Mouse (Mus musculus) cerebellum, adult 11 months (tissue): ENCODE results near the gene Cspg4.

Source experiments
- DNase-seq: peaks from one replicate; pipeline ENCODE4 v3.0.0; 2022

The Cspg4 gene

DNA sequence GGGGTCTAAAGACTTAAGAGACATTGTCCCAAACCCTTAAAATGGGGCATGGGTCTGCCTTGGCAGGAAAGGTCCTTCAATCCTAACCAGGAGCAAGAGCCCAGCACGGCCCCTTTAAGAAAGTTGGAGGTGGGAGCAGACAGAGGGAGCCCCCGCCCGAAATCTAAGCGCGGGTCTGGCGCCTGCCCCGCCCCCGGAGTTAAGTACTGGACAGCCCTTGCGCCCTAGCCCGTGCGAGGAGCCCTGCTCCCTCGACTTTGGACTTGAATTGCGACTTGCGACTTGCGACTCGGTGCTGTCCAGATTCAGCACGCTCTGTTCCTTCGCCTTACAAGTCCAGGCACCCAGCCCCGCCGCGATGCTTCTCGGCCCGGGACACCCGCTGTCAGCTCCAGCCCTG lies at the start of gene Cspg4:
Cspg4 (plus strand) TSS at position 202 of the 400 bp plus-strand sequence.
- no peak for DNase-seq

- peak; percentile 28 for DNase-seq
Observed at GRCm38 (mm10) chr9:56824900-56825299, 39.9 kb upstream of the Cspg4 start.

DNA sequence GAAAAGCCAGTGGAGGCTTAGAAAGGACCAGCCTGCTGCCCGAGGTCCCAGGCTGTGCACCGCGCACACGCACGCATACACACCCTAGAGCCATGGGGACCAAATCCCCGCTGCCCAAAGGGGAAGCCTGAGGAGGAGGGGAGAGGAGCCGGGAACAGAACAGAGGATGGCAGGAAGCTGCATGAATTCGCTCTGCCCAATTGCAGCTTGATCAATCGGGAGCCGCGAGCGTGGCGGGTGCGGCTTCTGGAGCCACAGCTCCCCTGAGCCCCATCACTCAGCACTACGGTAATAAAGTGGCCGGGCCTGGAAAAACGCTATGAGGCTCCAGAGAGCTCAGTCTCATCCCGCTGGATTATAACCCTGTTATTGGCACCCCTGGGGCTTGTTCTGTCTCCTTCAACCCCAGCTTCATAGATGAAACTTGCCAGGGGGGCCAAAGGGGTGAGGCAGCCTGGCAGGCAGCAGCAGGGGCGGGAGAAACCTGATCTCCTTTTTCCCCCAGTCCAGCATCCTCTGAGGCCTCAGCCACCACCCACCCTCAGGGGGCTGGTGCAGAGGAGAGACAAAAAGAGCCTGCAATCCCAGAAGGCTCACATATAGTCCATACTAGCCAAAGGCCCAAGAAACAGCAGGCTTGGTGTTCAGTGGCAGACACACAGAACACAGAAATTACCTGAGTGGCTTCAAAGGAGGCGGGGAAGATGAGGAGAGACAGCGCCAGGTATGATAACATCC lies 39.2 kb upstream of the Cspg4 start:
- no peak for DNase-seq

DNA sequence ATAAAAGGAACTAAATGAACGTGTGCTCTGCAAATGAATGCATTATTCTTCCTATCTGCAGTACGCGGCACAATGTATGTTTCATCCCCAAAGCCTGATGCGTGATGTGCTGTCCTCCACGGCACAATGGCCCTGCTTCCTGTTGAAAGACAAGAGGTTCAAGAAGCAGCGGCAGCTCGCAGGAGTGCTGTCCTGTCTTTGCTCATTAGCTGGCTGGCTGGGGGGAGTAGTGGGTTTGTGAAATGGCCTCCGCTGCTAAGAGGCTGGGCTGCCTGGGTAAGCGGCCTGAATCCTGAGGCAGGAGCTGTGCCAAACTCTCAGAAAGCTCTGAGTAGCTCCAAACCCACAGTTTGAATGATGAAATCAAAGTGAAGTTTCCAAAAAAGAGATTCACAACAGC lies 36.7 kb upstream of the Cspg4 start:
- no peak for DNase-seq

- no peak for DNase-seq
Observed at GRCm38 (mm10) chr9:56828841-56829240, 36.0 kb upstream of the Cspg4 start.

GRCm38 (mm10) chr9:56830162-56830561 lies 34.7 kb upstream of the Cspg4 start:
- DNase-seq: no peak

DNA sequence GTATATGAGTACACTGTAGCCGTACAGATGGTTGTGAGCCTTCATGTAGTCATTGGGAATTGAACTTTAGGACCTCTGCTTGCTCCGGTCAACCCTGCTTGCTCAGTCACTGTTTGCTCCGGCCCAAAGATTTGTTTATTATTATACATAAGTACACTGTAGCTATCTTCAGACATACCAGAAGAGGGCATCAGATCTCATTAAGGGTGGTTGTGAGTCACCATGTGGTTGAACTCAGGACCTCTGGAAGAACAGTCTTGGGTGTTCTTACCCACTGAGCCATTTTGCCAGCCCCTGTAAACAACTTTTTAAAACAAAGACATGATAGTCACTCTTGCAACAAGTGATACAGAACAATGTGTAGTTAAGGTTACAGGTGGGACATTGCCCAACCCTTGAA lies 32.9 kb upstream of the Cspg4 start:
- no peak for DNase-seq

DNA sequence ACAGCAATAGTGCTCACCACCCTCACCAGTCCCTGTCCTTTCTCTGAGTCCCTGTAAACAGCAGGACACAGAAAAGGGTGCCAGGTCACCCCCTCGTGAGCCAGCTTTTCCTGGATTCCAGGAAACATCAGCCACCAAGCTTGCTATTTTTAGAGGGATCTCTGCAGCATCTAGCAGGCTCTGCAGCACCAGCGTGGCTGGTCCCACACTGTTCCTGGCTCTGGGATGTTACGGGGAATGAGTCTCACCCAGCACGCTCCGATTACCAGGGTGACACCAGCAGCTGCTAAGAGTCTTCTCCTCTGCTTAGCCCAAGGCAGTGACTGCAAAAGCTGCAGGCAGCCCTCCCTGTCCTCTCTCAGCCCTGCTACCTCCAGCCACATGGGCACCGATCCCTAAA lies 31.9 kb upstream of the Cspg4 start:
- DNase-seq: no peak

DNA sequence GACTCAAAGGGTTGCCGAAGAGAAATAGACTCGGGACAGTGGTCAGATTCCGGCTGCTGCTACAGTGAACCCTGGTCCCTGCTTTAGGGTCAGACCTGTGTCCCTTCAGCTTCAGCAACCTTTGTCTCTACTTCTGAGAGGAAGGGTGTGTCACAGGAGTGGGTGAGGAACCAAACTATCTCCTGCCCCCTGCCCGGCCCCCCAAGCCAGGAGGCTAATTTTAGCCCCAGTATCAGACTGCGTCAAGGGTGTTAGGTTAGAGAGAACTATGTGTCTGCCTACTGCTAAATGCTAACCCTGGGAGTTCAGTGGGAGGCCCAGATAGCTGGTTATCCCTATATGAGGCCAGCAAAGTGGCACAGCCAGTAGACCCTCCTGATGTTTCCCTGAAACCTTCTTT lies 29.7 kb upstream of the Cspg4 start:
- no peak for DNase-seq

- DNase-seq: no peak
Observed at GRCm38 (mm10) chr9:56840721-56841120, 24.1 kb upstream of the Cspg4 start.

GRCm38 (mm10) chr9:56841864-56842263 lies 23.0 kb upstream of the Cspg4 start:
- DNase-seq: no peak

DNA sequence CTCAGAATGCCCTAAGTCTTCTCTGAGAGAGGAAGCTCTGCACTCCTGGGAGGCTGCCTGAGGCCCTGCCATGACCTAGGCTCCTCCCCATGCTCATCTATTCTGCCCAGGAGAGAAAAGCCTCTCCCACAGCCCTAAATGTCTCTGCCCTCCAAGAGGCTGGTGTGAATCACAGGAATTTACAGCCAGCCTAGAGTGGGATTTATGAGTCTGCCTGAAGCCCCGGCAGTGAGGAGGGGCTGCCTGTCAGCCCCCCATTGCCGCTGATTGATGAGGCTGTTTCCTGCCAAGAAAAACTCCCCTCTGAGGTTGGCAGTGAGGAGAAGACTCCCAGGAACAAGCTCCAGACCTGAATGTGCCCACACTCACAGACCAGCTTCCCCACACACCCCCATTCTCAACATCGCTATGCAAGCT lies 22.5 kb upstream of the Cspg4 start:
- DNase-seq: no peak

- peak; percentile 67 for DNase-seq
Observed at GRCm38 (mm10) chr9:56843679-56844188, 21.1 kb upstream of the Cspg4 start.

DNA sequence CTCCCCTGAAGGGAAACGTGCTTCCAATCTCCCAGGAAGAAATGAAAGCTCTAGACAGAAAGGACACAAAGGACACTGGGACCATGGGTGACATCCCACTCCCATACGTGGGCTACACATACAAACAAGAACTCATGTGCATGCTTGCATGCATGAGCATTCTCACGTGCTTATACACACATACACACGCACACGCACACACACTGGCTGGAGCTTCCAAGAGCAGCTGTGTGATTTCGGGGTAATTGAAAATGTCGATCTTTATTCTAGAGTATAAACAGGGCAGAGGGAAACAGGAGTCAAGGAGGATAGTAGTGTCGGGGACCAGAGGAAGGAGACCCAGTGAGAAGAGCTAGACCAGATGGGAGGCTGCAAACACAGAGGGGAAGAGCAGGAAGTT lies 20.2 kb upstream of the Cspg4 start:
- DNase-seq: no peak

GRCm38 (mm10) chr9:56847523-56847922 lies 17.3 kb upstream of the Cspg4 start:
- DNase-seq: peak; percentile 44

- DNase-seq: no peak
Observed at GRCm38 (mm10) chr9:56850128-56850904, 14.5 kb upstream of the Cspg4 start.

- no peak for DNase-seq
Observed at GRCm38 (mm10) chr9:56850905-56851252, 14.0 kb upstream of the Cspg4 start.

DNA sequence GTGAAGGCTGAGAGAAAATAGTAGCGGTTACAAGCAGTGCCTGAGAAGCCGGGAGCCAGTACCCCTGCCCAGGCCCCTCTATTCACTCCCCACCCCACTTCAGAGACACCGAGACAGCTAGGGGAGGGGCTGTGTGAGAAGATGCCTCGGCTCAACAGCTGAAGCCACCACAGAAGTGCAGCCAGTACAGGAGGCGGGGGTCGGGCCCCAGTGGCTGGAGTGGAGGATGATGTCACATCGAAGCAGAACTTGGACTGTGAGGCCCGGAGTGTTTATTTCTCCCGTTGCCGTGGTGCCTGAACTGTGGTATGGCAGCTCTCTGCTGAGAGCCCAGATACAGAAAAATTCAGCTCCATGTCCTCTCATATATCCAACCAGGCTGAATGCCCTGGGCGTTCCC lies 13.1 kb upstream of the Cspg4 start:
- DNase-seq: no peak

DNA sequence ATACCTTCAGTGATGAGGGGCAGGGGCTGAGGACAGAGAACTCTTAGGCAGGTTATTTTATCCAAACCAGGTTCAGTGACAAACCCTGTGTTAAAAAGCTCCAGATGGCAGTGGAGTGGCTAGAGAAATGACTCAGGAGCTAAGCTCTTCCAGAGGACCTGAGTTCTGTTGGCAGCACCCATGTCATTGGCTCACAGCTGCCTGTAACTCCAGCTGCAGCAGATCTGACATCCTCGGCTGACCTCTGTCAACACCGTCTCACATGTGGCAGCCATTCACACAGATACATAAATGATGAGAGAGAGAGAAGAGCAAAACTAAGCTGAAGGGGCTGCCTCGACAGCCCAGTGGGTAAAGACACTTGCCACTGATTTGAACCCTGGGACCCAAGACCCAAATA lies 7.4 kb upstream of the Cspg4 start:
- DNase-seq: no peak

- no peak for DNase-seq
Observed at GRCm38 (mm10) chr9:56860035-56860434, 4.8 kb upstream of the Cspg4 start.

DNA sequence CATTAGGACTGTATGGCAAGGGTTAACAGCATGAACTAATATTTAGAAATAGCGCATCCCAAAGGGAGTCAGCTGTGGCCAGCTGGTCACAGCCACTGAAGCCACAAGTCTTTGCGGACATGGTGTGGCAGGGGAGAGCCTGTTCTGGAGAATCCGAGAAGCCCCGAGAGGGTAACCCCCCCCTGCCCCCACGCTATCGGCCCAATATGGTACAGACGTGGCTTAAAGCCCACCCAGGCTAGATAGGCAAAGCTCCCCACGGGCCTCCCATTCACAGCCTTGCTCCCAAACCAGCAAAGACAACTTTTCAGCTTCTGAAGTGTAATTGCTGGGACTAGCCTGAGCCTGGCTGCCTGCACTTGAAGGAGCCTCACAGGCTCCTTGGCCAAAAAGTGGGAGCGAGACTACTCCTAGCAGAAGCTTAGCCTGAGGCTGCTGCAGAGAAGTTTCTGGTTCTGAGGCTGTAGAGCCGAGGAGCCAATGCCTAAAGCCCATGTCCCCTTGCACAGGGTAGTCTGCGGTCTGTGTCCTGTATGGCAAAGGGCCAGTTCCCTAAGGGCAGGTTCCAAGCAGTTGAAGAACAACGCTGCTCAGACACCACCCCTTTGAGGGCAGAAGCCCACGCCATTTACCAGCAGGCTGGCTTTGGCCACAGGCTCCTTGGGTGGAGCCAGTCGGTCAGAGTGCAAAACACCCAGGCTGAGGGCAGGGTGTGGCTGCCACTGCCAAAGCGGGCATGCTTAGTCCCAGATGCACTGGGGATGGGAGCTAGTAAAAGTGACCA lies 4.2 kb upstream of the Cspg4 start:
- DNase-seq: no peak

DNA sequence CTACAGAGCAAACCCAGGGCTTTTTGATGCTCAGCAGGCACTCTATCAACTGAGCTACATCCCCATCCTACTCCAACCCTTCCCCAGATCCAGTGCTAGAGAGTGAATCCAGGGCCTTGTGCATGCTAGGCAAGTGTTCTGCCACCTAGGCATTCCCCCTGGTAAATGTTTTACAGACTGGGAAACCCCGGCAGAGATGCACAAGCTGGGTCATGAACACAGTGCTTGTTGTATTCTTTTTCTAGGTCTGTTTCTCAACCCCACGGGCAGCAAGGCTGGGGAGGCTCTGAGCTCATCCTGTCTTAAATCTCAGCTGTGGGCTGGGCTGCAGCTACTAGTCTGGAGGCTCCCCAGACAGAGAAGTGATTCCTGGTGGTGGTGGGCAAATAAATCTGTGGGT lies 2.0 kb upstream of the Cspg4 start:
- no peak for DNase-seq

DNA sequence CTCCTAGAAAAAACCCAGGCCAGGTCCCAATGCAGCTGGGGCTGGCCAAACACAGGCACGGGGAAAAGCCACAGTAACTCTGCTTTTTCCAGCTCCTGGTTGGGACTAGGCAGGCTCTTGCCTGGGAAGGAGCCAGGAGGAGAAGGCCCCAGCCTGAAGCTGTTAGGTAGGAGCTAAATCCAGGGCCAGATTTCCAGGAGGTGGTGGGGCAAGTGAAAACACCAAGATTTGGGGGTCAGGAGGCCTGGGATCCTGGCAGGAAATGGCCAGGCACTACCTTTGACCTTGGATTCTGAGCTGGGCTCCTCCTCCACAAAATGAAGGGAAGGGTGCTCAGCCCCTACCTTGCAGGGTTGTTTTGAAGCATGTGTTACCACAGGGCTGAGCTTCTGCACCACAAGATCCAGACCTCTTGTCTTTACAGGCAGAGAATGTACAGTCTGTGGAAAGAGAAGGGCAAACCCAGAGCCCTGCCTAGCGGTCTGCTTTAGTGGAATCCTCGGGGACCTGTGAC lies 560 bp upstream of the Cspg4 start, which contains the start of gene Odf3l1:
Odf3l1 (minus strand) TSS at position 464 of the 514 bp plus-strand sequence.
- no peak for DNase-seq
